In the genomic region with DNA sequence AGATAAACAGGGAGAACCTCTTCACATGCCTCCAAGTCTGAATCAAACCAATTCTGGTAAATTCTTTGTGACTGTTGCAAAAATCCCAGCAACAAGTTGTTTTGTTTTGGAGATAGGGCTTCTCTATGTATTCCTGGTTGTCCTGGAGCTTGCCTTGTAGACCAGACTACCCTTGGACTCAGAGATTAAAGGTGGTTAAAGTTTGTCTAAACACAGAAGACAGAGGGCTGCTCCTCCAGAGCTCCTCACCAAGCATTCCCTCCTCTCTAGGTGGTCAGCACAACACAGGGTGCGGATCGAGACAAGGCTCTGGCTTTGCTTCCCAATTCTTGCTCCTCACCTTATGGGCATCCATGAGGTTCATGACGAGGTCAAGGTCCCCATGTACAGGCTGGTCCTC, we compare ENCODE assay signal across 26 mouse cellular contexts. TPM values are rescaled to one million over a fixed set of nuclear protein-coding genes. Genes with fewer than 3 reads are reported as not detected.
"Had no signal": no experiment of that assay in that cellular context is flagged by ENCODE, and none has a peak within 500 bp of the region (broad histone marks: within the 10 kb centered on the region; RNA-seq: fewer than 3 reads in every experiment).

No protein-coding gene starts in this region.

- H3K27ac ChIP-seq: hindbrain, postnatal 0 days; layer of hippocampus, adult 2 months; left cerebral cortex, adult 2 months; limb, embryonic 12.5 days; limb, embryonic 15.5 days; liver, embryonic 13.5 days; neural tube, embryonic 12.5 days; neural tube, embryonic 15.5 days; stomach, postnatal 0 days had no signal

- H3K4me2 ChIP-seq: limb, embryonic 12.5 days; limb, embryonic 15.5 days; liver, embryonic 13.5 days; midbrain, embryonic 11.5 days; neural tube, embryonic 12.5 days; neural tube, embryonic 15.5 days had no signal

- H3K4me3 ChIP-seq: layer of hippocampus, adult 2 months; left cerebral cortex, adult 2 months; limb, embryonic 12.5 days; limb, embryonic 15.5 days; liver, embryonic 13.5 days; neural tube, embryonic 12.5 days; neural tube, embryonic 15.5 days had no signal

- H3K4me1 ChIP-seq: limb, embryonic 12.5 days; limb, embryonic 15.5 days; liver, embryonic 13.5 days; neural tube, embryonic 12.5 days; neural tube, embryonic 15.5 days had no signal

- H3K27me3 ChIP-seq: limb, embryonic 12.5 days; limb, embryonic 15.5 days; liver, embryonic 13.5 days; neural tube, embryonic 12.5 days; neural tube, embryonic 15.5 days had no signal

- DNase-seq: layer of hippocampus, postnatal 36 days; liver, embryonic 13.5 days; lung, adult 2 months; lung, postnatal 14 days; lung, postnatal 4 days; midbrain, embryonic 14.5 days; right cerebral cortex, adult 18-20 months; right cerebral cortex, postnatal 14 days; right cerebral cortex, postnatal 4 days; thymus, adult 2 months; thymus, postnatal 14 days; thymus, postnatal 4 days had no signal

- H3K9me3 ChIP-seq: limb, embryonic 12.5 days; limb, embryonic 15.5 days; liver, embryonic 13.5 days; neural tube, embryonic 12.5 days; neural tube, embryonic 15.5 days had no signal

RNA-seq across cellular contexts. Expression of gene Bmp8a, which starts 33.0 kb away (rescaled TPM):
- polyA plus RNA-seq: inflammation-experienced regulatory T-cells, adult 6 months; stomach, embryonic 14.5 days had no signal

RNA-seq across cellular contexts. Expression of gene Oxct2a, which starts 52.6 kb away (rescaled TPM):
- polyA plus RNA-seq: inflammation-experienced regulatory T-cells, adult 6 months; intestine, embryonic 16.5 days; limb, embryonic 12.5 days; liver, embryonic 16.5 days; lung, adult 2 months; lung, embryonic 16.5 days; midbrain, embryonic 11.5 days; midbrain, embryonic 14.5 days; neural tube, embryonic 12.5 days; stomach, embryonic 14.5 days; stomach, postnatal 0 days had no signal
